ENCODE assay signal across 9 mouse cellular contexts in genomic region chr9:96712758-96713471, GRCm38 (mm10). TPM values are rescaled to one million over a fixed set of nuclear protein-coding genes. Genes with fewer than 3 reads are reported as not detected.
A peak's percentile ranks its signal among the peaks of the same experiment; 100 is the strongest.
DNase-seq lines count a peak whose midpoint lies in the region; ATAC-seq lines count a peak whose summit lies in the region.
"Had no signal": no experiment of that assay in that cellular context is flagged by ENCODE, and none has a peak within 500 bp of the region (broad histone marks: within the 10 kb centered on the region; RNA-seq: fewer than 3 reads in every experiment).

No protein-coding gene starts in this region.

- no peak overlapping the region for H3K4me3 ChIP-seq in neural tube, embryonic 15.5 days (replicated peaks)
- no peak overlapping the region for H3K4me3 ChIP-seq in heart, embryonic 12.5 days
- H3K4me3 ChIP-seq in liver, embryonic 16.5 days (ENCODE audit: low read depth, low read length) = peak overlapping the region; percentile 50
- H3K4me3 ChIP-seq: neural tube, embryonic 12.5 days had no signal

- no peaks in the 10 kb centered on the region; the same call in 1 of the 2 replicates for H3K36me3 ChIP-seq in neural tube, embryonic 15.5 days
- peaks cover 54% of the 10 kb centered on the region for H3K36me3 ChIP-seq in heart, embryonic 12.5 days
- no peaks in the 10 kb centered on the region for H3K36me3 ChIP-seq in liver, embryonic 16.5 days (ENCODE audit: control insufficient read depth, insufficient read depth)
- H3K36me3 ChIP-seq: neural tube, embryonic 12.5 days had no signal

- WGBS in neural tube, embryonic 15.5 days = 76% methylated on average over 14 of the region's 14 CpGs
- 74% methylated on average over 14 of the region's 14 CpGs for WGBS in heart, embryonic 12.5 days
- 55% methylated on average over 14 of the region's 14 CpGs for WGBS in liver, embryonic 16.5 days (ENCODE audit: insufficient replicate concordance)

- peak overlapping the region; percentile 25; the same call in 1 of the 2 replicates for H3K4me2 ChIP-seq in neural tube, embryonic 15.5 days
- H3K4me2 ChIP-seq in heart, embryonic 12.5 days = peak overlapping the region; percentile 35; the same call in 1 of the 2 replicates
- peak overlapping the region; percentile 55 for H3K4me2 ChIP-seq in liver, embryonic 16.5 days (ENCODE audit: low read depth, low read length)
- H3K4me2 ChIP-seq: neural tube, embryonic 12.5 days had no signal

- H3K27me3 ChIP-seq in neural tube, embryonic 15.5 days (replicated peaks) = no peaks in the 10 kb centered on the region
- no peaks in the 10 kb centered on the region for H3K27me3 ChIP-seq in heart, embryonic 12.5 days (replicated peaks)
- no peaks in the 10 kb centered on the region for H3K27me3 ChIP-seq in liver, embryonic 16.5 days (ENCODE audit: control insufficient read depth, insufficient read depth, low read depth, low read length)
- H3K27me3 ChIP-seq: neural tube, embryonic 12.5 days had no signal

- peak overlapping the region; percentile 37 for H3K27ac ChIP-seq in neural tube, embryonic 15.5 days (replicated peaks)
- H3K27ac ChIP-seq in heart, embryonic 12.5 days (ENCODE audit: poor library complexity, severe bottlenecking) = peak overlapping the region; percentile 90
- H3K27ac ChIP-seq in liver, embryonic 16.5 days (ENCODE audit: low read length) = no peak overlapping the region

- DNase-seq in neural tube, embryonic 10.5 days (ENCODE audit: extremely low spot score, low spot score) = no peak
- DNase-seq in adrenal gland, postnatal 25 days = peak; percentile 69
- peak; percentile 50 to 58 for DNase-seq in spleen, postnatal 14 days (ENCODE audit: low spot score in 2 of 2)
- no peak for DNase-seq in embryo, embryonic 10 days (ENCODE audit: low spot score)
- DNase-seq in retina, postnatal 1 day = no peak

- no peak for ATAC-seq in neural tube, embryonic 15.5 days (ENCODE audit: low FRiP score)
- ATAC-seq in heart, embryonic 12.5 days (ENCODE audit: insufficient number of reproducible peaks, low FRiP score) = no peak
- peak; percentile 84 for ATAC-seq in liver, embryonic 16.5 days (ENCODE audit: low read depth)

- H3K9me3 ChIP-seq in neural tube, embryonic 15.5 days (replicated peaks) = no peaks in the 10 kb centered on the region
- no peaks in the 10 kb centered on the region for H3K9me3 ChIP-seq in heart, embryonic 12.5 days (replicated peaks)
- H3K9me3 ChIP-seq in liver, embryonic 16.5 days (replicated peaks; ENCODE audit: control insufficient read depth, low read length) = no peaks in the 10 kb centered on the region
- H3K9me3 ChIP-seq: neural tube, embryonic 12.5 days had no signal

- H3K9ac ChIP-seq in neural tube, embryonic 15.5 days (replicated peaks) = no peak overlapping the region
- peak overlapping the region; percentile 28 for H3K9ac ChIP-seq in heart, embryonic 12.5 days
- peak overlapping the region; percentile 36; the same call in 1 of the 2 replicates for H3K9ac ChIP-seq in liver, embryonic 16.5 days (ENCODE audit: low read depth, low read length)
- H3K9ac ChIP-seq: neural tube, embryonic 12.5 days had no signal

- peaks cover 23% of the 10 kb centered on the region for H3K4me1 ChIP-seq in neural tube, embryonic 15.5 days
- H3K4me1 ChIP-seq in heart, embryonic 12.5 days (replicated peaks) = peaks cover 82% of the 10 kb centered on the region
- H3K4me1 ChIP-seq in liver, embryonic 16.5 days (ENCODE audit: control insufficient read depth, low read depth, low read length) = peaks cover 4% of the 10 kb centered on the region

RNA-seq across cellular contexts. Expression of gene Zbtb38, which starts 39.7 kb away (rescaled TPM):
- polyA plus RNA-seq in neural tube, embryonic 15.5 days (2015; fragmentation: Nextera tagmentation; extraction: Ambion mirVana) = 48.0 and 52.3 TPM in 2 replicates
- 56.5 and 65.6 TPM in 2 replicates for total RNA-seq in adrenal gland, postnatal 25 days (2021)
- 31.3 and 32.1 TPM in 2 replicates for polyA plus RNA-seq in heart, embryonic 12.5 days (2016; fragmentation: Nextera tagmentation; extraction: Ambion mirVana)
- 5.3 and 5.5 TPM in 2 replicates for polyA plus RNA-seq in liver, embryonic 16.5 days (2015; fragmentation: Nextera tagmentation; extraction: Ambion mirVana)

Comparison
In these comparisons a context has a peak if more than half of its experiments do, and no peak if none do; other contexts are left out.
1. DNase-seq: peak in adrenal gland, postnatal 25 days (single experiment) and spleen, postnatal 14 days (2 of 2); none in neural tube, embryonic 10.5 days (single experiment), embryo, embryonic 10 days (single experiment) and retina, postnatal 1 day (single experiment).
2. Peak in every context shown above with its lines, with median percentiles within 50 percentile points of each other: H3K4me2 ChIP-seq.